Mouse (Mus musculus): Measurements from ENCODE around the gene Greb1. TPM values are rescaled to one million over a fixed set of nuclear protein-coding genes. Genes with fewer than 3 reads are reported as not detected.

Gene Greb1
- polyA plus RNA-seq, 1 experiment from 2014 or later: 31.0 TPM

DNA sequence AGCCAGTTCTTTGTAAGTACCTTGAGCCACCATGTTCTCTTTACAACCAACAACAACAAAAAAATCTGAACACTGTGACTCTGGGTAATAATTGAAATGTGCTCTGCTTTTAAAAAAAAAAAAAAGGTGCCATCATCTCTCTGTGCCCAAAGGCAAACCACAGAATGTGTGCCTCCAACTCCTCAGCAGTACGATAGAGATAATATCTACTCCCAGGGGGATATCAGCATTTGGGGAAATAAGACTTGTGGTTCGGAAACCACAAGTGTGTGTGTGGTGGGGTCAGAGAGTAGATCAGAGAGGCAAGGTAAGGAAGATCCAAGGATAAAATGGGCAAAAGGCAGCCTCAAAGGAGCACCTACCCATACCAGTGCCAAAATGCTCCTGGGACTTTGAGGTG is 169.3 kb downstream of the Greb1 start:
- Histone ChIP-seq H3K4me1 (no peaks in the 10 kb centered on the region), H3K27ac (replicated peaks) (no peak overlapping the region), H3K36me3 (no peaks in the 10 kb centered on the region), H3K4me3 (no peak overlapping the region), H3K9me3 (replicated peaks) (no peaks in the 10 kb centered on the region), H3K27me3 (ENCODE audit: low read depth, poor library complexity, severe bottlenecking) (no peaks in the 10 kb centered on the region)
- 88% methylated on average over 2 of the region's 2 CpGs for WGBS
- DNase-seq (ENCODE audit: low spot score): no peak

DNA sequence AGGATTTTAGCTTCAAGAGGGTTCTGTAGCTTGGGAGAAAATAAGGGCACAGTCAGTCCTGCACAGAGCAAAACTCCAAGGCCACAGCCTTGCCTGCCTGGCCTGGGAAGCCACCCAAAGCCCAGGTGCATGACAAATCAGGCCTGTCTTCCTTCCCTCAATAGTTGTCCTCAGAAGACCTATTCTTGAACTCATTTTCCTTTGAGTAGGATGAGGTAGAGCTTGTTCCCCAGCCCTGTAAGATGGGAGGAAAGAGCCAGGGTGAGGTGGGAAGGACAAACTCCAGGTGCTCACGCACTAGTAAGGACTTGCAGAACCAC is 169.9 kb downstream of the Greb1 start:
- Histone ChIP-seq H3K4me1 (no peaks in the 10 kb centered on the region), H3K27me3 (ENCODE audit: low read depth, poor library complexity, severe bottlenecking) (no peaks in the 10 kb centered on the region), H3K4me3 (no peak overlapping the region), H3K36me3 (no peaks in the 10 kb centered on the region), H3K27ac (replicated peaks) (no peak overlapping the region), H3K9me3 (replicated peaks) (no peaks in the 10 kb centered on the region)
- no peak for DNase-seq (ENCODE audit: low spot score)
- WGBS: 93% methylated on average over 1 of the region's 1 CpGs

DNA sequence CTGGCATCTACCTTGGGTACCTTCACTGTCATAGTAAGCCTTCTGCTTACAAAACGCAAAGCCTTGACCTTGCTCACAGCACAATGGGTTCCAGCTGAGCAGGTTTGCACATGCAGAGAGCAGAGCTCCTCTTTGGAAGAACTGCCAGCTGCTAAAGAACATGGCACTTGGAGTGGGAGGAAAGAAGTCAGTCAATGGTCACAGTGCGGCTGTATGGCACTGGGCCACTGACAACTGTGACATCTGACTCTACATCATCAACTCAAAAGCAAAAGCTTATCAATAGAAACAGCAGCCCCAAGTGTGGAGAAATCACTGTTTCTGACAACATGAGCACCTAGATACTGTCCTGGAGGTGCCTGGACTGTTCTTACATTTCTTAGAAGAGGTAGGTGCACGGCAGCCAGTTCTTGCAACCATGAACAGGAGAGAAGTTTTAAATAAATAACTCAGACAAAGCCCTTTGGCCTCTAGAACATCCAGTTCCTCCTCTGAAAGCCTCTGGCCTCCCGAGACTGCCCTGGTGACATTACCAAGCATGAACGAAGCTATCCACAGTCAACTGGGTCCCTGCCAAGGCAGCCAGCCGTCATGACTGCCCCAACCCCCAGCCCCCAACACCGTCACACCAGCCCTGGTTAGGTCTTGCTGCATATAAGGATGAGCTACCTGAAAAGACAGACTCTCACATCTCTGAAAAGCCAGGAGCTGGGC is 170.4 kb downstream of the Greb1 start:
- WGBS: 81% methylated on average over 7 of the region's 7 CpGs
- Histone ChIP-seq H3K4me1 (no peaks in the 10 kb centered on the region), H3K27ac (replicated peaks) (no peak overlapping the region), H3K27me3 (ENCODE audit: low read depth, poor library complexity, severe bottlenecking) (no peaks in the 10 kb centered on the region), H3K9me3 (replicated peaks) (no peaks in the 10 kb centered on the region), H3K4me3 (no peak overlapping the region), H3K36me3 (no peaks in the 10 kb centered on the region)
- no peak for DNase-seq (ENCODE audit: low spot score)

Small RNA genes lying within 50 kb of the gene (microRNA-seq; reads per million reads assigned to microRNA genes)
- not detected for gene Gm44305

Other genes starting within 250 kb of the Greb1 start
- gene Lpin1, start 189.9 kb downstream of the Greb1 start, polyA plus RNA-seq (2016; fragmentation: Nextera tagmentation; extraction: Ambion mirVana): 5.5 and 9.0 TPM in 2 replicates
- not detected in 2 replicates for gene Ntsr2, start 147.5 kb downstream of the Greb1 start, polyA plus RNA-seq (2016; fragmentation: Nextera tagmentation; extraction: Ambion mirVana)
- 72.8 and 73.0 TPM in 2 replicates for gene E2f6, start 10.1 kb upstream of the Greb1 start, polyA plus RNA-seq (2016; fragmentation: Nextera tagmentation; extraction: Ambion mirVana)
- 11.4 TPM in 2 replicates for gene Rock2, start 94.0 kb upstream of the Greb1 start, polyA plus RNA-seq (2016; fragmentation: Nextera tagmentation; extraction: Ambion mirVana)
- 3.3 and 3.5 TPM in 2 replicates for gene Pqlc3, start 199.5 kb upstream of the Greb1 start, polyA plus RNA-seq (2016; fragmentation: Nextera tagmentation; extraction: Ambion mirVana)
- 0.42 and 1.3 TPM in 2 replicates for gene 2410004P03Rik, start 210.8 kb upstream of the Greb1 start, polyA plus RNA-seq (2016; fragmentation: Nextera tagmentation; extraction: Ambion mirVana)

Measured in midbrain, embryonic 10.5 days (tissue).